Mouse (Mus musculus) c-Kit-positive CD71-positive TER-119-positive erythroid progenitor cells, embryonic 14.5 days (primary cell): ENCODE results near the gene Ccdc157.
"Not testable (repeated sequence)": the region's sequence is repeated elsewhere in the genome, so short reads cannot be mapped to it uniquely, and the experiment has no call there.

ENCODE experiments used
- DNase-seq: peaks from one replicate; pipeline ENCODE4 v3.0.0-alpha.2; 2013; ENCODE audit warnings: low spot score

The Ccdc157 gene

DNA sequence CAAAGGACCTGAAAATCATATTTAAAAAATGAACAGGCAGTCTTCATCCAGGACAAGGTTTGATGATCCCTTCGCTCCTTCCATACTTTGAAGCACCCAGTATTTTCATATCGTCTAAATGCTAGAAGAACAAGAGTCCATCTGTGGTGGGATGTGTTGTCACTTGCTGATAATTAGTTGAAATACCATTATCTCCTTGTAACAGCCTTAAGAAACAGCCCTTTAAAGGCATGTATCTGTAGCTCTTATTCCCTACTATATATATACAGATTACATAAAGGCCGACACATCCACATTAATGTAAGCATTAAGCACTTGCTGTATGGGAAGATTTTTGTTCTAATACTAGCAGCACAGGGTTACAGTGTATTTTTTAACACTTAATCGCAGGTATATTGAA, 31.6 kb downstream of the Ccdc157 start:
- DNase-seq, result not testable (repeated sequence)

DNA sequence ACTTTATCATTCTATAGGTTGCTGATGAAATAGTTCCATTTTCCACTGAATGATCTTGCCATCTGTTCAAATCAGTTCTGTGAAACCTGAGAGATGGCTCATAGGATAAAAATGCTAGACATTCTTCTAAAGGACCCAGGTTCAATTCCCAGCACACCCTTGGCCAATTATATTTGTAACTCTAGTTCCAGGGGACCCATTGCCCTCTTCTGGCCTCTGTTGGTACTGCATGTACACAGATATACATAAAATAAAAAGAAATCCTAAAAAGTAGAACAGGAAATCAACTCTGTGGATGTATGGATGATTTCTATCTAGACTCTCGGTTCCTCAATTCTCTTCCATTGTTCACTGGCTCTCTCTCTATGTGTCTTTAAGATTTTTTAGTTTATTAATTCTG, 33.0 kb downstream of the Ccdc157 start:
- no peak for DNase-seq

DNA sequence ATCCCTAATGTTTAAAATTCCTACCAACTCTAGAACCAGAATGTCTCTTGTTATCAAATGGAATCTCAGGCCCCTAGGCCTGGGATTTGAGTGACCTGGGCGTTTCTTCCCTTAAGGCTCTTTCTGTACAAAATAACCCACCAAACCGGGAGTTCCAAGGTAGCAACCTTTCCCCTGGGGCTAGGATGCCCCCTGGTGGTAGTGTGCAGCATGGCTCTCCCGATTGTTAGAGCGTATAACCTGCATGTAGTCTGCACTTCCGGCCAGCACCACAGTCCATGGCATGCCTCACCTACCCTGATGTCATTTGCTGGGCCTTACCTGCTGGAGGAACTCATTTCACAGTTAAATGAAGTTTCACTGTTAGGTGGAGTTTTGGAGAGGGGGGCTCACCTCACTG, 36.2 kb downstream of the Ccdc157 start:
- peak; percentile 64 for DNase-seq

DNA sequence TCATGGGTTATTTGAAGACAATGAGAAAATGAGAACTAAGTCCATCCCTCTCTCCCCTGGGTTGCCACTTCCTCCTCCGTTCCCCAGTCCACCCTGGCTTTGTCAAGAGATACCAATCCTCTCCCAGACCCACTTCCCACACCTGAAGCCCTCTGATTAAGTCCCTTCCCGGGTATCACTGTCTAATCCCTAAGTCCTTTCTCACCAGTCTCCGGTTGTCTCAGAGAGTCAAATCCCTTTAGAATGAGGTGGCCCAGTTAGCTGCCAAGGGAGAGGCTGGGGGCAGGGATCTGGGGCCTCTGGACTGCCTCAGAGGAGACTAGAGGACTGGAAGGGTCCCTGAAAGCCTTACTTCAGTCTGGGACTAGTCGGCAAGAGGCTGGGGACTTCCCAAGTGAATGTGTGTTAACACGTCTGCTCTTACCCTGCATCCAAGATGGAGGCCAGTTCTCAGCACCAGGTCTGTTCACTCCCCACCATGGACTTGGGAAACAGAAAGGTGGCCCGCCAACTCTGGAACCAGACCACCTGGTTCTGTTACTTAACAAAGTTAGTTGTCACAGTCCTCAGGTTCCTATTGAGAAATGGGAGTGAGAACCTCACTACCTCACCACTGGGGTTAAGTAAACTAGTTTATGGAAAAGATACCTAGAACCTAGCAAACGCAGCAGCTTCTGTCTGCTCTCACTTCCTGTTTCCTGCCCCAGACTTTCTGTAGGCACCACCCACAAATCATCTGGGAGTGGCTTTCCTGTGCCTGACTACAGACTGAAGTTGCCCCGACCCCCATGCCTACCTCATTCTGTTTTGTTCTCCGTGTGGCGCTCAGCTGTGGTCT, 37.1 kb downstream of the Ccdc157 start, which contains the start of gene Sec14l2:
Sec14l2 (minus strand) TSS at position 674 of the 838 bp plus-strand sequence.
- DNase-seq, result no peak

DNA sequence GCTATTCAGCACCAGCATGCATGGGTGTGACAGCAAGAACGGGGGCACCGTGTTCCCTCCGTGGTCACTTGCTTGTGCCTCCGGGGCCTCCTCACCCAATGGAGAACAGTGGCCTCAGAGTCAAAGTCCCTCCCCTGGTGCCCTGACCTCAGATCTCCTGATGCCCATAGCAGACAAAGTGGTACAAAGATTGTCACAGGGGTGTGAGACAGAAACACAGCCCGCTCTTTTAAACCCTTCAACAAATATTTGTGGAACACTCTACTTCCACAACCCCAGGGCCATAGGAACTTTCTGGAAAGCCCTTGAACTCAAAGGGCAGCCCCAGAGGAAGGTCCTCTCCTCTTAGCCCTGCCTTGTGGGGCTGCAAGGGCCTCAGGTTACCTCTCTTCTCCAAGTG, 37.9 kb downstream of the Ccdc157 start:
- DNase-seq, result no peak

DNA sequence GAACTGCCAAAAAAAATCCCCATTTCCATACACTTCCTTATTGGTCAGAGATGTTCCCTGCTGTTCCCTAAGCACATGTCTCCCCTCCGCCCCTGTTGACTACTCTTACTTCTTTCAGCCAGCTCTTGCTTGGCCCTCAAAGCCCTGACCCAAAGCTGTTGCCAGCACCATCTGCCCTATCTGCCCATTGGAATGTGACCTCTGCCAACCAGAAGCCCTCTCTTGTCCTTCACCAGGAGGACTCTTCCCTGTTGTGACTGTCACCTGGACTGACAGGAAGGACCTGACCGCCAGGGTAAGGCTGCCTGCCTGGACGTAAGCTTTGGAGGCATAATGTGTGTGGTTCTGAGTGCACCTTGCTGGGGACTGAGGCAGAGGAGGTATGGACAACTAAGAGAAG, 38.4 kb downstream of the Ccdc157 start:
- no peak for DNase-seq

DNA sequence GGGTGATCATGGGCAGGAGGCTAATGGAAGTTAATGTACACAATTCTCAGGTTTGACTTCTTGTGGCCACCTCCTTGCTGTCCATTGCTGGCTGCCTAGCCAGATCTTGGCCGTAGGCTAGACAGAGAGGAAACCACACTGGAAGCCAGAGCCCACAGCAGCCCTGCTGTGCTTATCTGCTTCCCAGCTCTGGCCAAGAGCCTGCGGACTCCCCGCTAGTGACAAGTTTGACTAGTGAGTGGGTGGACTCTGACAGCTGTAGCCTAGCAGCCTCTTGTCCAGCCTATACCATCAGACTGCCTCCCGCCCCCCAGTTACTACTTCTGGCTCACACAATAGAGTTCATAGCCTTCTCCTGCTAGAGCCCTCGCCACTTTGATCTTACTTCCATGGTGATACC, 40.5 kb downstream of the Ccdc157 start:
- DNase-seq, result no peak

DNA sequence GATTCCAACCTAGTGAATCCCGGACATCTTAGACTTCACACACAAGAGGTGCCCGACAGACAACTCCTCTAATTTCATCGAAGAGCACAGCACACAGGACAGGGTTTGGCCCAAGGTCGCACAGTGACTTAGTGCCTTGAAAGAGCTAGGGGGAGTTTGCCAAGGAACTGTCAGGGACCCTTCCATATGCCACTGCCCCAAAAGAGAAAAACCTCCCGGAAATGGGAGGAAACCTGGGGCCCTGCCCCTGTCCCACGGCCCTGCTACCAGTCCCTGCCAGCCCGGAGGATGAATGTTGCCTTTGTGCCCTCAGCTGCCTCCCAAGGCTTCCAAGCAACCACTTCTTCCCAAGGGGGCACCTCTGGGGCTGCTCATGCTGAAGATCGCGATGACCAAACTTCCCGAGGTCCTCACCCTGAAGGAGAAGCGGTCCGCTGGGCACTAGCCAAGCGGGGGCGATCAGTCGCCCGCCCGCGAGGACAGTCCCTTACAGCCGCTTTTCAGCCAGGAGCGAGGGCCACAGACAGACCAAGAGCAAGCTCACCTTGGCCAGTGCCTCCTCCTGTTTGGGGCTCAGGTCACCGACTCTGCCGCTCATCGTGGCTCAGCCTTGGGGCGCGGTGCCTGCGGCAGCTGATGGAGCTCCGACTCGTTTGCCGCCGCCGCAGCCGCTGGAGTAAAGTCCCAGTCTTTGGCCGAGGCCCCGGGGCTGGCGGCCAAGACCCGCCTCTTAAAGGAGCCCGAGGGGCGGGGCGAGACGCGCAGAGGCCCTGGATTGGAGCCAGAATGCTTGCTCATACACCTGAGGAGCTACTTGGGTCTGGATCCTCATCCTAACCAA, 41.8 kb downstream of the Ccdc157 start:
- peak; percentile 44 for DNase-seq

DNA sequence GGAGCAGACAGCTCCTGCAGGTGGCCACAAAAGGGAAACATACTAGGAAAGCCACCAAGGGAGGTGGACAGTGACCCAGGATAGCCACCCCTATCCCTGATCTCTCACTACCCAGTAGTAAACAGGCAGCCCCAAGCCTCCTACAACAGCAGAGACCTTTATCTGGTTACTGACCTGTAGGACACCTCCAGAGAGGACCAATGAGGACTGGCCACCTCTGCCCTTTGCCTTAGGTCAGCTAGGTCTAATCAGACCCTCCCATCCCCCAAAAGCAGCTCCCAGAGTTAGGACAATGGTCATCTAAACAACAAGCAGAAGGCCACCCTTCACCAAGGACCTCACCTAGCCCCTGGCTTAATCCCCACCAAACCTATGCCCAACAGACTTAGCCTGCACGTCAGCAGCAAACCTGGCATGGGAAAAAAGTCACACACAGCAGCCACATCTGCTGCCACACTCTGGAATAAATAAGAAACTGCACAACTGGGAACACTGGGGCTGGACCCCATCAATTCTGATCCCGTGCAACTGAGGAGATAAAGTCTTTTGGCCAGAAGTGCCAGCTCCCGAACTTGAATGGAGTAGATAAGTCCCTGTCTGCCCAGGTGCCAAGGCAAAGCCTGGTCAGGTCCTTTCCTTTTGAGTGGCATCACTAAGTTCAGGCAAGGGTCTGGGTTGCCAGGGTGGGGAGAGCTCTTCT, 42.6 kb downstream of the Ccdc157 start:
- no peak for DNase-seq

DNA sequence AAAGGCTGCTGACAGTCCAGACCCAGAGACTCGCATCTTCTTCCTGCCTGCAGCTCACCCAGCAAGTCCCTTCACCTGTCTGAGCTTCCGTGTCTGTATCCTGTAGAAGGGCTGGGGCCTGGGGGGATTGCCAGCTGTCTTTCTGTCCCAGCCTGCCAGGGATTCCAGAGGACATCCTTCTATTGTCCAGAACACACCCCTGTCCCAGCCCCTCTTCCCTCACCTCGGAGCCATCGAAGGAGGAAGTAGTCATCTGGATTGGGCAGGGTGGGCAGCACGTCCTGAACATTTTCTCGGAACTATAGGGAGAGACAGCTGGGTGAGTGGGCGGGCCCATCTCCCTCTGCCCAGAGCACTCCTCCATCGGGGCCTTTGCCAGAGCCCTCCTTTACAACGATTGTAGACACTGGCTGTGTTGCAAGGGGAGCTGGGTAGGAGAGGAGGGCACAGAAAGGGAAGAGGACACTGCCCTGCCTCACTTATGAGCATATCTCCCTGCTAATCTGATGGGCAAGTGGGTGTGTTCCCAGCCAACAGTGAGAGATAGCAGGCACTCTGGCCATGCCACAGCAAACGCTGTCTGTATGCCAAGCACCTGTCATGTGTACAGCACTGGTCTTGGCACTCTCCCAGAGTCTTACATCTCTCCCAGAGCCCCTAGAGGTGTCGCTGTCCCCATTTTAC, 43.5 kb downstream of the Ccdc157 start:
- no peak for DNase-seq

DNA sequence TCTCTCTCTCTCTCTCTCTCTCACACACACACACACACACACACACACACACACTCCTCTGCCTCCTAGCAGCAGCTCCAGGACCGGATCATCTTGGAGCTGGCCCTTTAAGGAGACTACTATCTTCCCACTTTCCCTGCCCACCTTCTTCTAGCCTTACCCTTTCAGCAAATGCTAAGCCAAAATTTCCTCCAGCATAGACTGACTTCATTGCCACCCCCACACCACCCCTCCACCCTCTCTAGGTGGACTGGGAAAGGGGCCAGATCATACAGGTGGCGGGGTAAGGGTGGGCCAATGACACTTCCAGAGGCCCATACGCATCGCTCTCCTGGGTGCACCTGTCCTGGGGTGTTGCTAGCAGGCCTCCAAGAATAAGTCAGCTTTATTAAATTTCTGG, 44.7 kb downstream of the Ccdc157 start:
- no peak for DNase-seq

DNA sequence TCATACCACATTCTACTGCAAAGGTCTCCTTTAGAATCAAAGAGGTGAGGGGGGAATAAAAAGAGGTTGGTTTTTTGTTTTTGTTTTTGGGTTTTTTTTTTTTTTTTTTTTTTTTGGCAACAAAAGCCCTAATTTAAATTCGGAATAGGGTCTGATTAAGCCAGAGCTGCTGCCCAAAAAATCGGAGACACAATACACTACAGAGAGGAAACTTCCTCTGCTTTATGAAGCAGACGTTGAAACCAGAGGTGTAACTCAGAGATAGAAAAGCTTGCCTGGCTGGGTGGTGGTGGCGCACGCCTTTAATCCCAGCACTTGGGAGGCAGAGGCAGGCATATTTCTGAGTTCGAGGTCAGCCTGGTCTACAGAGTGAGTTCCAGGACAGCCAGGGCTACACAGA, 45.6 kb downstream of the Ccdc157 start:
- not testable (repeated sequence) for DNase-seq

DNA sequence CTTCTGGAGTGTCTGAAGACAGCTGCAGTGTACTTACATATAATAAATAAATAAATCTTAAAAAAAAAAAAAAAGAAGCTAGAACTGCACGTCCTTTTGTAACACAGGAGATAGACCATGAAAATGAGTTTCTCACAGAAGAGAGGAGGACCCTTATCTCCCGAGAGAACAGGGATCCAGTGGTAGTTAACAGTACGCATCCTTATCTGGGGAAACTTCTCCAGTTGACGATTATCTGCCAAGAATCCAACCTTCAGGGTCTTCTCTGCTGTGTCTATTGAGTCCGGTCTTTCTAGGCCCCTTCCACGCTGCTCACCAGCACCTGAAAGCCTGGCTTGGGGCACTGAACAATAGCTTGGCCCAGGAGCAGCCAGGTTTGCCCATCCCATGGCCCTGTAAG, 46.1 kb downstream of the Ccdc157 start:
- DNase-seq, result no peak

DNA sequence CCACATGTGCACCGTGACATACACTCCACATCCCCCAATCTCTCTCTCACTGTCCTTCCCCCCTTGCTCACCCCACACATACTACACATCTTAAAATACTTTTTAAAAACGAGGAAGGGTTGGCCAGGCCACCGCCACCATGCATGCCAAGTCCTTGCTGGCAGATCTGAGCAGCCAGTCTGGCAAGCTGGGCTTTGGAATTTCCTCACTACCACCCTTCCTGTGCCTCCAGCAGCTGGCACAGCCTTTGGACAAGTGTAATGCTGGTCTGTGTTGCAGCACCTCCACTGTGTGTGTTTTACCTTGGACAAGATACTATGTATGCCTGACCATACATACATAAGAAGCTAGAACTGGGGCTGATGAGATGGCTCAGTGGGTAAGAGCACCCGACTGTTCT, 46.6 kb downstream of the Ccdc157 start:
- DNase-seq, result no peak

DNA sequence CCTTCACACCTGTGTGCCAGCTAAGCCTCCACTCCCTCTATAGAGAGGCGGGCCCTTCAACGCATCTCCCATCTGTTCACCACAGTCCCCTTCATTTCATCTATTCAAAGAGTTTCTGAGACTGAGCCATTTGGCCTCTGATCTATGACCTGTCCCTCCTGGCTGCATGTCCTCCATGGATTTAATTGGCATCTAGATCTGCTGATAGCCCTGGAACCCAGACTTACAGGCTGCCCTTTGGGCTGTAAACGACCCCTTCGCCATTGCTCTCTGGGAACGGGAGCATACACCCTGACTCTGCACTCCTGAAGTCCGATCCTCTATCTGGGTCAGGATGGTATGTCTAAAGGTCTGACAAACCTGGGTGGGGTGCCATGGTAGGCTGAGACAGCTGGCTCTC, 47.2 kb downstream of the Ccdc157 start:
- DNase-seq, result no peak

DNA sequence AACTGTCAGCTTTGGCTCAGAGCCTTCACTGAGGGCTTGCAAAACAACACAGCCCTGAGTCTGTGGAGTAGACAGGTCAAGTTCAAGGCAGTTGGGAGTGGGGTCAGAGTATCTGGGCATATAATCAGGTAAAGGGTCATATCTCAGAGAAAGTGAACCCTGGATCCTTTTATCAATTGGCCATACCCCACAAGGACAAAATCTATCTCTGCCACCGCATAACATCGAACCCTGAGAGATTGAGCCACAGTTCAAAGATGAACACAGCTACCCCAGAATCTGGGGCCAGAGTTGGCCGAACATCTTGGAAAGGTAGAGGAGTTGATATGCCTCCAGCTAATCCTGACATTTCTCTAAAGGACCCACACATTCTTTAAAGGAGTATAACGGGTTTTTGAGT, 48.1 kb downstream of the Ccdc157 start:
- DNase-seq, result no peak

DNA sequence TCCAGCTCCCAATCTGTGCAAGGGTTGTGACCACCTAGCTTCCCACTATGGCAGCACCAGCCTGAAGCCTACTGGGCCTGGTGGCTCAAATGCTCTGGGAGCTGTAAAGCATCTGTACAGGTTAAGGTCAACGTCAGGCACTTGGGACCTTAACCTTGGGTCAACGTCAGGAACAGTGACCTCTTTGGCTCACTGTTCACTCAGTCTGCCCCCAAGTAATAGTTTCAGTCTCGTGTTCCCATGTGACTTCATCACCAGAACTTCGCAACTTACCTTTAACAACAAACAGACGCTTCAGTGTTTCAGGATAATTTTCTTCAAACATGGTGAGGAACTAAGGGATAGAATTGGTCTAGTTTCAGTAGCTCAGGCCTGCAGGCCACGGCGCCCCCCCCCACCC, 51.4 kb downstream of the Ccdc157 start:
- DNase-seq, result no peak

DNA sequence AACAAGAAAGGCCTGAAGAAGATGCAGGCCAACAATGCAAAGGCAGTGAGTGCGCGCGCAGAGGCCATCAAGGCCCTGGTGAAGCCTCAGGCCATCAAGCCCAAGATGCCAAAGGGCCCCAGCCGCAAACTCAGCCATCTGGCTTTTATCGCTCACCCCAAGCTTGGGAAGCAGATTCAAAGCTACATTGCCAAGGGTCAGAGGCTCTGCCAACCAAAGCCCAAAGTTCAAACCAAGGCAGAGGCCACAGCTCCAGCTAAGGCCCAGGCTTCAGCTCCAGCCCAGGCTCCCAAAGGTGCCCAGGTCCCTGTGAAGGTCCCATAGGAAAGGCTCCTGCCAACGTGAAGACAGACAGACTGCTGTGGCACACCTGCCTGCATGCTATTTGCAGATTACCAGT, 52.2 kb downstream of the Ccdc157 start:
- DNase-seq, result not testable (repeated sequence)

DNA sequence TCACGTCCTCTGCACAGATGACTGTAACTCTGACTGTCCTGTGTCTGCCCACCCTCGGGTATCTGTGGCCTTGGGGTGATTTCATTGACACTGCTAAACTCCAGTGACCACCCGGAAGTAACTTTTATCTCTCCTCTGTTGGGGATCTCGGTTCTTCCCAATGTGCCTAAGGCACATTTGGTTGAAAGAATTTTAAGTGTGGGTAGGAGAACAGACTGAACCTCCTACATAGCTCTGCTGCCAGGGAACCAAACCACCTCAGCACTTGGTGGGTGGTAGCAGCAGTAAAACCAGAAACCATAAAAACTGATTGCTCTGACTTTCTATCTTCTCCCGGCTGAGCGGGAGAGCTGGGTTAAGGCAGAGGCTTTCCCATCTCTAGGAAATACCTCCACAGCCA, 54.6 kb downstream of the Ccdc157 start:
- no peak for DNase-seq

DNA sequence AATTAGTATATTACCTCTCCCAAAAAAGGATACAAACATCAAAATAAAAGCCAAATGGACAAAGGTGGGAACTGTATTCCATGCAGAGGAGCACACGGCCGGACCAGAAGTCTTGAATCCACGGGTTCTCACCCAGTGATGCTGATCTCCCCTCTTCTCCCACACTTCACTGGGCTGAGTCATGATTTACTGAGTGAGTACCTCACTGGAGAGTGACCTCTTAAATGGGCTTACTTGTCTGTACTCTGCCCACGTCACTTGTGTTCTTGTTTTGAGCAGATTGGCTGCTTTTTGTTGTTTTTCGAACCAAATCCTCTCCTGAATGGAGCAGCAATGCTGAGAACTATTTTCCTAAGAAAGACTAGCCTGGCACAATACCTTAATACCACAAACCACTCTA, 55.1 kb downstream of the Ccdc157 start:
- DNase-seq, result no peak

DNA sequence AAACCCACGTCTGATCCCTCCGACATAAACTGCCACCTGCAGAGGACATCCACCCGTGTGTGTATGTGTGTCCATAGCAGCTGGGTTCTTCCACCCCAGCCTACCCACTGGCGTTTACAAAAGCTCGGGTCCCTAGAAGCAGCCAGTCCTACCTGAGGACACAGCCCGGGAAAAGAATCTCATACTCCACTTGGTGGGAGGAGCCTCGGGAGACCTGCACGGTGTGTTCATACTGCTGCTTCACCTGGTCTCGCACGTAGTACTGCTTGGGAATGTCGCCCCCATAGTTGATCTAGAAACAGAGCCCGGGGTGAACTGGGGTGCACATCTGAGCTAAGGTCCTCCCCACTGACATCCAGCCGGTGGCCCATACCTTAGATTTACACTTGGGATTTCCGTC, 56.6 kb downstream of the Ccdc157 start:
- no peak for DNase-seq

DNA sequence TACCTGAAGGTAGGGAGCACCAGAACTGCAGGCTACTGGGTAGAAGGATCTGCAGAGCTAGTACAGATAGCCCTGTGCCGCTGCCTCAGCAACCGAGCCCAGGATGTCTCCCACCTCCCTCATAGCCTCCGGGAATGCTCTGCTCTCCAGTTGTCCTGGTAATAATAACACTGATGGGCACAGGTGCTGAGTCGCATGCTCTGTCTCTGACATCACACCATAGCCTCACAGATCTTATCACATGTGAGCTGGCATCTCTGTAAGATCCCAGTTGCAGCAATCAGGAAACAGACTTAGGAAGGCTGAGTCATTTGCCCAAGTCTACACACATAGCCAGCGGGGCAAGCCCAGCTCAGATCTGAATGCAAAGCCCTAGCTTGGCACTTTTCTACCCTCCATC, 58.2 kb downstream of the Ccdc157 start:
- no peak for DNase-seq
